Mouse (Mus musculus): ENCODE data around the gene Glp2r.

- TF ChIP-seq POLR2A (IDR thresholded peaks at IDR 0.05; ENCODE audit: insufficient read depth, low read length) (no peak), CTCF (IDR thresholded peaks at IDR 0.05; ENCODE audit: low read depth, low read length) (no peak)
These were observed 107.5 kb downstream of the Glp2r start for GRCm38 (mm10) chr11:67663437-67663836.
